Mouse (Mus musculus): Measurements from ENCODE around the gene Bbx. TPM values are rescaled to one million over a fixed set of nuclear protein-coding genes. Genes with fewer than 3 reads are reported as not detected.

The Bbx gene
- total and polyA plus RNA-seq, 3 experiments, result 20.6 to 26.2 (median 21.6) TPM

DNA sequence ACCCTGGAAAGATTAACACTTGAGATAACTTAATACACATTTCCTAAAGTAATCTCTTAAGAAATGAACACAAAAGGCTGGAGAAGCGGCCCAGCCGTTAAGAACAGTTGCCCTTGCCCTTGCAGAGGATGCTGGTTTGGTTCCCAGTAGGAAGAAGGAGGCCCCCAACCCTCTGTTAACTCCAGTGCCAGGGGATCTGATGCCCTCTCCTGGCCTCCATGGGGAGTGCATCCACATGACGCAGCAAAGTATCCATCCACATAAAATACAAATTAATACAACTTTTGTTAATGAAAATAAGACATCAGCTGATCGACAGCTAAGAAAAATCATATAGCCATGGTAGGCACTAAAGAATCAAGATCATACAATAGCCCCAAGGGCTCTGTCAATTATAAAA, 33.6 kb downstream of the Bbx start:
- Histone ChIP-seq H3K27ac (ENCODE audit: insufficient read depth, low read depth) (no peak overlapping the region), H3K4me2 (ENCODE audit: insufficient read depth, low read depth, poor library complexity, severe bottlenecking) (no peak overlapping the region), H3K4me1 (ENCODE audit: control insufficient read depth in 1 of 2, insufficient read depth in 2 of 2) (peaks cover 11 to 28% of the 10 kb centered on the region in 2 experiments), H3K9ac (ENCODE audit: insufficient read depth, low read depth) (no peak overlapping the region), H3K9me3 (replicated peaks; ENCODE audit: low read length) (no peaks in the 10 kb centered on the region), H3K36me3 (replicated peaks in 1 of 2; ENCODE audit: control insufficient read depth in 1 of 2, insufficient read depth in 1 of 2, low read length in 1 of 2) (peaks cover 2 to 36% of the 10 kb centered on the region in 2 experiments), H3K79me2 (replicated peaks; ENCODE audit: control insufficient read depth, extremely low read depth, insufficient read depth, poor library complexity, severe bottlenecking) (0 out of 2 replicates have a peak, but pooled peaks cover 8% of the 10 kb centered on the region), H3K4me3 (replicated peaks in 1 of 3; ENCODE audit: low read depth in 2 of 3, low read length in 2 of 3, poor library complexity in 1 of 3) (no peak overlapping the region), H3K27me3 (replicated peaks) (no peaks in the 10 kb centered on the region)
- dilution Hi-C loops (cut with MboI; ENCODE audit: extremely low pct_ligation_motif_present, extremely low pct_unique_long_range_greater_than_20kb, low sequenced_read_pairs), result no loop called here
- in situ Hi-C loops (cut with MboI; ENCODE audit: low pct_ligation_motif_present, low pct_unique_long_range_greater_than_20kb, low sequenced_read_pairs), result no loop called here
- no peak for DNase-seq (ENCODE audit: extremely low read depth)
- peak; percentile 76 for TF ChIP-seq SMC3 (IDR thresholded peaks at IDR 0.05; ENCODE audit: low read depth, low read length)
- no peak for TF ChIP-seq NELFE (IDR thresholded peaks at IDR 0.05; ENCODE audit: low read depth, low read length)
- peak; percentile 65 for TF ChIP-seq RAD21 (IDR thresholded peaks at IDR 0.05; ENCODE audit: low read depth, low read length)
- TF ChIP-seq CTCF (conservative IDR thresholded peaks at IDR 0.05 in 1 of 2, IDR thresholded peaks at IDR 0.05 in 1 of 2; ENCODE audit: low read depth in 2 of 2, low read length in 2 of 2), result peak; percentile 55 to 74

GRCm38 (mm10) chr16:50395928-50396612, 36.1 kb downstream of the Bbx start:
- Histone ChIP-seq H3K36me3 (replicated peaks in 1 of 2; ENCODE audit: control insufficient read depth in 1 of 2, insufficient read depth in 1 of 2, low read length in 1 of 2) (peaks cover 2 to 29% of the 10 kb centered on the region in 2 experiments), H3K9ac (ENCODE audit: insufficient read depth, low read depth) (peak overlapping the region; percentile 30; the same call in 1 of the 2 replicates), H3K27ac (ENCODE audit: insufficient read depth, low read depth) (no peak overlapping the region), H3K9me3 (replicated peaks; ENCODE audit: low read length) (no peaks in the 10 kb centered on the region), H3K4me2 (ENCODE audit: insufficient read depth, low read depth, poor library complexity, severe bottlenecking) (peak overlapping the region; percentile 91), H3K4me1 (ENCODE audit: control insufficient read depth in 1 of 2, insufficient read depth in 2 of 2) (peaks cover 11 to 28% of the 10 kb centered on the region in 2 experiments), H3K27me3 (replicated peaks) (no peaks in the 10 kb centered on the region), H3K79me2 (replicated peaks; ENCODE audit: control insufficient read depth, extremely low read depth, insufficient read depth, poor library complexity, severe bottlenecking) (0 out of 2 replicates have a peak, but pooled peaks cover 2% of the 10 kb centered on the region), H3K4me3 (replicated peaks in 1 of 3; ENCODE audit: low read depth in 2 of 3, low read length in 2 of 3, poor library complexity in 1 of 3) (no peak overlapping the region)
- dilution Hi-C loops (cut with MboI; ENCODE audit: extremely low pct_ligation_motif_present, extremely low pct_unique_long_range_greater_than_20kb, low sequenced_read_pairs), result no loop called here
- in situ Hi-C loops (cut with MboI; ENCODE audit: low pct_ligation_motif_present, low pct_unique_long_range_greater_than_20kb, low sequenced_read_pairs), result no loop called here
- peak; percentile 65 for DNase-seq (ENCODE audit: extremely low read depth)
- TF ChIP-seq ELF1 (IDR thresholded peaks at IDR 0.05; ENCODE audit: low read depth, low read length), result peak; percentile 35; the same call in 1 of the 2 replicates
- TF ChIP-seq USF1 (IDR thresholded peaks at IDR 0.05; ENCODE audit: low read depth, low read length), result no peak
- 0 out of 2 replicates have a peak, but pooled peaks have one; percentile 60 for TF ChIP-seq SIN3A (IDR thresholded peaks at IDR 0.05; ENCODE audit: low read length)
- peak; percentile 46; the same call in 1 of the 2 replicates for TF ChIP-seq NELFE (IDR thresholded peaks at IDR 0.05; ENCODE audit: low read depth, low read length)
- TF ChIP-seq POLR2A (IDR thresholded peaks at IDR 0.05; ENCODE audit: low read depth, low read length), result no peak
- no peak for TF ChIP-seq RAD21 (IDR thresholded peaks at IDR 0.05; ENCODE audit: low read depth, low read length)
- peak; percentile 95 for TF ChIP-seq ETS1 (conservative IDR thresholded peaks at IDR 0.05; ENCODE audit: low read depth, low read length)
- TF ChIP-seq GABPA (IDR thresholded peaks at IDR 0.05; ENCODE audit: insufficient replicate concordance, low read depth, low read length), result peak; percentile 51; the same call in 1 of the 2 replicates
- no peak for TF ChIP-seq CHD2 (IDR thresholded peaks at IDR 0.05; ENCODE audit: low read length)
- peak; percentile 79 for TF ChIP-seq JUN (IDR thresholded peaks at IDR 0.05; ENCODE audit: insufficient read depth, low read depth, low read length)
- peak; percentile 86 for TF ChIP-seq JUND (conservative IDR thresholded peaks at IDR 0.05; ENCODE audit: low read depth, low read length)
- TF ChIP-seq UBTF (IDR thresholded peaks at IDR 0.05; ENCODE audit: low read depth, low read length), result no peak
- TF ChIP-seq ZC3H11A (IDR thresholded peaks at IDR 0.05; ENCODE audit: low read depth, low read length), result no peak
- no peak for TF ChIP-seq SMC3 (IDR thresholded peaks at IDR 0.05; ENCODE audit: low read depth, low read length)
- TF ChIP-seq MAFK (IDR thresholded peaks at IDR 0.05; ENCODE audit: insufficient replicate concordance, low read length), result peak; percentile 39; the same call in 1 of the 2 replicates
- 0 out of 2 replicates have a peak, but pooled peaks have one; percentile 34 for TF ChIP-seq TCF12 (IDR thresholded peaks at IDR 0.05; ENCODE audit: low read depth, low read length)
- TF ChIP-seq MAZ (IDR thresholded peaks at IDR 0.05; ENCODE audit: low read depth, low read length), result 0 out of 2 replicates have a peak, but pooled peaks have one; percentile 28
- peak; percentile 87 for TF ChIP-seq EP300 (IDR thresholded peaks at IDR 0.05; ENCODE audit: low read length)
- peak; percentile 86 for TF ChIP-seq IRF4 (IDR thresholded peaks at IDR 0.05; ENCODE audit: low read depth, low read length)
- peak; percentile 45 for TF ChIP-seq HCFC1 (IDR thresholded peaks at IDR 0.05; ENCODE audit: low read depth, low read length)
- TF ChIP-seq BHLHE40 (IDR thresholded peaks at IDR 0.05; ENCODE audit: low read depth, low read length), result 0 out of 2 replicates have a peak, but pooled peaks have one; percentile 28
- TF ChIP-seq MEF2A (IDR thresholded peaks at IDR 0.05; ENCODE audit: borderline replicate concordance, low read depth, low read length), result peak; percentile 81
- TF ChIP-seq TBP (conservative IDR thresholded peaks at IDR 0.05; ENCODE audit: low read depth, low read length), result no peak
- TF ChIP-seq MYC (IDR thresholded peaks at IDR 0.05; ENCODE audit: low read depth, low read length), result 0 out of 2 replicates have a peak, but pooled peaks have one; percentile 31
- TF ChIP-seq ZKSCAN1 (IDR thresholded peaks at IDR 0.05; ENCODE audit: borderline replicate concordance, low read depth, low read length), result no peak
- TF ChIP-seq RCOR1 (conservative IDR thresholded peaks at IDR 0.05; ENCODE audit: low read depth, low read length), result peak; percentile 76; the same call in 1 of the 2 replicates
- TF ChIP-seq E2F4 (IDR thresholded peaks at IDR 0.05; ENCODE audit: insufficient replicate concordance, low read depth, low read length), result no peak
- TF ChIP-seq ZMIZ1 (IDR thresholded peaks at IDR 0.05; ENCODE audit: low read depth, low read length), result no peak
